Mouse (Mus musculus) embryonic facial prominence, embryonic 13.5 days (tissue): ENCODE measurements around the gene Lancl1. TPM values are rescaled to one million over a fixed set of nuclear protein-coding genes. Genes with fewer than 3 reads are reported as not detected.

Experiments used
- ATAC-seq: fragments of 200-750 bp; cut with Nextera tagmentation; 2 replicates; pipeline ENCODE4 v1.8.0; 2017; ENCODE audit warnings: low read depth; ENCODE audit not compliant: insufficient number of reproducible peaks, insufficient read depth, low FRiP score, low TSS enrichment
- H3K27ac ChIP-seq: fragments of 300-500 bp; sonication (generic); 2 replicates; pipeline ENCODE4 v1.5.1; 2015; ENCODE audit warnings: moderate library complexity, mild to moderate bottlenecking, inconsistent platforms
- H3K27me3 ChIP-seq: fragments of 300-500 bp; sonication (generic); 2 replicates; pipeline ENCODE4 v1.6.1; 2015; ENCODE audit warnings: mild to moderate bottlenecking, inconsistent platforms
- H3K36me3 ChIP-seq: fragments of 300-500 bp; sonication (generic); 2 replicates; pipeline ENCODE4 v1.6.1; 2015; ENCODE audit warnings: mild to moderate bottlenecking, inconsistent platforms
- H3K4me1 ChIP-seq: fragments of 300-500 bp; sonication (generic); 2 replicates; pipeline ENCODE4 v1.6.1; 2015; ENCODE audit warnings: inconsistent platforms
- H3K4me2 ChIP-seq: fragments of 300-500 bp; sonication (generic); 2 replicates; pipeline ENCODE4 v1.6.1; 2015; ENCODE audit warnings: moderate library complexity, mild to moderate bottlenecking, inconsistent platforms
- H3K4me3 ChIP-seq: fragments of 300-500 bp; sonication (generic); 2 replicates; pipeline ENCODE4 v1.5.1; 2015; ENCODE audit warnings: mild to moderate bottlenecking, inconsistent platforms
- H3K9ac ChIP-seq: fragments of 300-500 bp; sonication (generic); 2 replicates; pipeline ENCODE4 v1.6.1; 2015; ENCODE audit warnings: mild to moderate bottlenecking, inconsistent platforms
- H3K9me3 ChIP-seq: fragments of 300-500 bp; sonication (generic); 2 replicates; pipeline ENCODE4 v1.6.1; 2016; ENCODE audit warnings: inconsistent platforms
- WGBS: fragments of 180-500 bp; shearing (Covaris S2); methylation state at CpG from one replicate; pipeline ENCODE4 v1.1.7; 2015; ENCODE audit warnings: mixed read lengths; 5-methylcytosine and 5-hydroxymethylcytosine counted together
- polyA plus RNA-seq: library from polyadenylated mRNA; unstranded; fragments of >200 nt; fragmentation: Nextera tagmentation; extraction: Ambion mirVana; gene quantifications from 2 replicates; pipeline ENCODE4 v1.2.1, GENCODE M21; 2015

Gene Lancl1
- 117 and 121 TPM in 2 replicates for polyA plus RNA-seq

- Histone ChIP-seq H3K4me2 (peak within 1 kb of the TSS; percentile 78), H3K9ac (peak within 1 kb of the TSS; percentile 90), H3K9me3 (no peaks in the 10 kb centered on the region), H3K27ac (peak within 1 kb of the TSS; percentile 4; the same call in 1 of the 2 replicates), H3K27me3 (no peaks in the 10 kb centered on the region), H3K4me3 (peak within 1 kb of the TSS; percentile 90), H3K4me1 (peaks cover 5% of the 10 kb centered on the region), H3K36me3 (peaks cover 27% of the 10 kb centered on the region)
- peak; percentile 85 for ATAC-seq
- WGBS: under 1% methylated on average over 47 of the region's 47 CpGs
Observed at GRCm38 (mm10) chr1:67038246-67038987, at the start of gene Lancl1. TSS of gene Lancl1 (minus strand) at chr1:67038872.

- H3K4me2 ChIP-seq: no peak overlapping the region
- no peaks in the 10 kb centered on the region for H3K27me3 ChIP-seq
- no peaks in the 10 kb centered on the region for H3K4me1 ChIP-seq
- H3K36me3 ChIP-seq: no peaks in the 10 kb centered on the region
- ATAC-seq: no peak
- H3K9me3 ChIP-seq: no peaks in the 10 kb centered on the region
- H3K4me3 ChIP-seq: no peak overlapping the region
- H3K9ac ChIP-seq: no peak overlapping the region
- H3K27ac ChIP-seq: no peak overlapping the region
- WGBS: 84% methylated on average over 7 of the region's 7 CpGs
Observed at GRCm38 (mm10) chr1:67079146-67079545, 40.5 kb upstream of the Lancl1 start.

- Histone ChIP-seq H3K4me1 (no peaks in the 10 kb centered on the region), H3K27ac (no peak overlapping the region), H3K36me3 (no peaks in the 10 kb centered on the region), H3K27me3 (no peaks in the 10 kb centered on the region), H3K9me3 (no peaks in the 10 kb centered on the region), H3K9ac (no peak overlapping the region), H3K4me2 (no peak overlapping the region), H3K4me3 (no peak overlapping the region)
- 76% methylated on average over 2 of the region's 2 CpGs for WGBS
- ATAC-seq: no peak
Observed at GRCm38 (mm10) chr1:67078666-67079065, 40.0 kb upstream of the Lancl1 start.

GRCm38 (mm10) chr1:67077739-67078138 is 39.1 kb upstream of the Lancl1 start:
- H3K4me1 ChIP-seq: no peaks in the 10 kb centered on the region
- H3K27ac ChIP-seq: no peak overlapping the region
- no peak overlapping the region for H3K9ac ChIP-seq
- no peak for ATAC-seq
- no peaks in the 10 kb centered on the region for H3K36me3 ChIP-seq
- no peaks in the 10 kb centered on the region for H3K9me3 ChIP-seq
- H3K4me3 ChIP-seq: no peak overlapping the region
- H3K4me2 ChIP-seq: no peak overlapping the region
- no peaks in the 10 kb centered on the region for H3K27me3 ChIP-seq
- WGBS: 62% methylated on average over 2 of the region's 2 CpGs

GRCm38 (mm10) chr1:67067561-67067960 is 28.9 kb upstream of the Lancl1 start:
- H3K27me3 ChIP-seq: no peaks in the 10 kb centered on the region
- H3K27ac ChIP-seq: no peak overlapping the region
- no peaks in the 10 kb centered on the region for H3K36me3 ChIP-seq
- 58% methylated on average over 1 of the region's 1 CpGs for WGBS
- H3K4me2 ChIP-seq: no peak overlapping the region
- H3K9me3 ChIP-seq: no peaks in the 10 kb centered on the region
- no peak for ATAC-seq
- H3K9ac ChIP-seq: no peak overlapping the region
- no peak overlapping the region for H3K4me3 ChIP-seq
- no peaks in the 10 kb centered on the region for H3K4me1 ChIP-seq

GRCm38 (mm10) chr1:67065347-67066270 is 26.9 kb upstream of the Lancl1 start:
- Histone ChIP-seq H3K9ac (no peak overlapping the region), H3K4me2 (no peak overlapping the region), H3K27ac (no peak overlapping the region), H3K9me3 (no peaks in the 10 kb centered on the region), H3K36me3 (no peaks in the 10 kb centered on the region), H3K4me3 (no peak overlapping the region), H3K27me3 (no peaks in the 10 kb centered on the region), H3K4me1 (no peaks in the 10 kb centered on the region)
- ATAC-seq: no peak
- 87% methylated on average over 9 of the region's 9 CpGs for WGBS

GRCm38 (mm10) chr1:67061456-67062085 is 22.9 kb upstream of the Lancl1 start:
- Histone ChIP-seq H3K27me3 (no peaks in the 10 kb centered on the region), H3K4me3 (no peak overlapping the region), H3K9ac (no peak overlapping the region), H3K36me3 (no peaks in the 10 kb centered on the region), H3K27ac (no peak overlapping the region), H3K4me1 (no peaks in the 10 kb centered on the region), H3K4me2 (no peak overlapping the region), H3K9me3 (no peaks in the 10 kb centered on the region)
- 0 out of 2 replicates have a peak, but pooled peaks have one; percentile 59 for ATAC-seq
- 9% methylated on average over 7 of the region's 7 CpGs for WGBS

GRCm38 (mm10) chr1:67055816-67056215 is 17.1 kb upstream of the Lancl1 start:
- Histone ChIP-seq H3K4me3 (no peak overlapping the region), H3K9me3 (no peaks in the 10 kb centered on the region), H3K27ac (no peak overlapping the region), H3K9ac (no peak overlapping the region), H3K4me2 (no peak overlapping the region), H3K4me1 (no peaks in the 10 kb centered on the region), H3K27me3 (no peaks in the 10 kb centered on the region), H3K36me3 (no peaks in the 10 kb centered on the region)
- WGBS: 92% methylated on average over 7 of the region's 7 CpGs
- ATAC-seq: no peak

GRCm38 (mm10) chr1:67052721-67053120 is 14.0 kb upstream of the Lancl1 start:
- Histone ChIP-seq H3K9ac (no peak overlapping the region), H3K9me3 (no peaks in the 10 kb centered on the region), H3K36me3 (no peaks in the 10 kb centered on the region), H3K4me3 (no peak overlapping the region), H3K27ac (no peak overlapping the region), H3K4me1 (no peaks in the 10 kb centered on the region), H3K27me3 (no peaks in the 10 kb centered on the region), H3K4me2 (no peak overlapping the region)
- no peak for ATAC-seq
- WGBS: 24% methylated on average over 4 of the region's 4 CpGs

- no peaks in the 10 kb centered on the region for H3K4me1 ChIP-seq
- H3K36me3 ChIP-seq: no peaks in the 10 kb centered on the region
- no peak overlapping the region for H3K4me2 ChIP-seq
- no peak overlapping the region for H3K4me3 ChIP-seq
- H3K9me3 ChIP-seq: no peaks in the 10 kb centered on the region
- H3K9ac ChIP-seq: no peak overlapping the region
- H3K27ac ChIP-seq: no peak overlapping the region
- no peak for ATAC-seq
- 59% methylated on average over 1 of the region's 1 CpGs for WGBS
- H3K27me3 ChIP-seq: no peaks in the 10 kb centered on the region
Observed at GRCm38 (mm10) chr1:67049600-67049999, 10.9 kb upstream of the Lancl1 start.

- Histone ChIP-seq H3K9me3 (no peaks in the 10 kb centered on the region), H3K9ac (no peak overlapping the region), H3K27ac (no peak overlapping the region), H3K4me2 (no peak overlapping the region), H3K4me1 (no peaks in the 10 kb centered on the region), H3K36me3 (no peaks in the 10 kb centered on the region), H3K4me3 (no peak overlapping the region), H3K27me3 (no peaks in the 10 kb centered on the region)
- no peak for ATAC-seq
- WGBS: 80% methylated on average over 4 of the region's 4 CpGs
Observed at GRCm38 (mm10) chr1:67048696-67049095, 10.0 kb upstream of the Lancl1 start.
